Mouse (Mus musculus): ENCODE measurements around the gene Commd6. TPM values are rescaled to one million over a fixed set of nuclear protein-coding genes. Genes with fewer than 3 reads are reported as not detected.

The Commd6 gene
- total and polyA plus RNA-seq, 3 experiments: 56.6 to 125 (median 75.4) TPM

DNA sequence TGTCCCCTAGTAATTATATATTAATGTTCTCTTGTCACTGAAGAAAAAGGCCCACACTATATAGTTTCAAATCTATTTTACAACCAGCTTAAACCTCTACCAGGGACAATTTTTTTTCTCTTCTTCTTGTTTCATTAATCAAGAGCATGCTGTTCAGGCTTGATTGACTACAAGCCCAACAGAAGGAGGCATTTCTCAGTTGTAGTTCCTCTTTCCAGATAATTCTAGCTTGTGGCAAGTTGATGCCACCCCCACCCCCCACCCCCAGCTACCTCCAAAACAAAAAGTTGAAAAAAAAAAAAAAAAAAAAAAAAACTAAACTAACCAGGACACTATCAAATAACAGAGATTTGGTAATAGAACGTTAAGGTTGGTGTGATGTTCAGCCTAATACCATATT, 31.7 kb upstream of the Commd6 start:
- Histone ChIP-seq H3K79me2 (replicated peaks; ENCODE audit: control insufficient read depth, extremely low read depth, insufficient read depth, poor library complexity, severe bottlenecking) (no peaks in the 10 kb centered on the region), H3K9me3 (replicated peaks; ENCODE audit: low read length) (no peaks in the 10 kb centered on the region), H3K4me2 (ENCODE audit: insufficient read depth, low read depth, poor library complexity, severe bottlenecking) (peak overlapping the region; percentile 57; the same call in 1 of the 2 replicates), H3K27me3 (replicated peaks) (no peaks in the 10 kb centered on the region), H3K4me3 (replicated peaks in 1 of 3; ENCODE audit: low read depth in 2 of 3, low read length in 2 of 3, poor library complexity in 1 of 3) (no peak overlapping the region), H3K4me1 (ENCODE audit: control insufficient read depth in 1 of 2, insufficient read depth in 2 of 2) (peaks cover 5 to 76% of the 10 kb centered on the region in 2 experiments), H3K9ac (ENCODE audit: insufficient read depth, low read depth) (no peak overlapping the region), H3K36me3 (replicated peaks in 1 of 2; ENCODE audit: control insufficient read depth in 1 of 2, insufficient read depth in 1 of 2, low read length in 1 of 2) (peaks cover 17 to 50% of the 10 kb centered on the region in 2 experiments), H3K27ac (ENCODE audit: insufficient read depth, low read depth) (peak overlapping the region; percentile 19; the same call in 1 of the 2 replicates)
- dilution Hi-C loops (cut with MboI; ENCODE audit: extremely low pct_ligation_motif_present, extremely low pct_unique_long_range_greater_than_20kb, low sequenced_read_pairs) (no loop called here), in situ Hi-C loops (cut with MboI; ENCODE audit: low pct_ligation_motif_present, low pct_unique_long_range_greater_than_20kb, low sequenced_read_pairs) (no loop called here)
- peak; percentile 84 for DNase-seq (ENCODE audit: extremely low read depth)
- TF ChIP-seq ZC3H11A (IDR thresholded peaks at IDR 0.05; ENCODE audit: low read depth, low read length): no peak
- no peak for TF ChIP-seq GABPA (IDR thresholded peaks at IDR 0.05; ENCODE audit: insufficient replicate concordance, low read depth, low read length)
- TF ChIP-seq ETS1 (conservative IDR thresholded peaks at IDR 0.05; ENCODE audit: low read depth, low read length): no peak; the same call in 1 of the 2 replicates
- no peak for TF ChIP-seq USF2 (conservative IDR thresholded peaks at IDR 0.05; ENCODE audit: low read depth, low read length)
- no peak for TF ChIP-seq SMC3 (IDR thresholded peaks at IDR 0.05; ENCODE audit: low read depth, low read length)
- peak; percentile 89 for TF ChIP-seq EP300 (IDR thresholded peaks at IDR 0.05; ENCODE audit: low read length)
- peak; percentile 84 for TF ChIP-seq IRF4 (IDR thresholded peaks at IDR 0.05; ENCODE audit: low read depth, low read length)
- TF ChIP-seq MXI1 (IDR thresholded peaks at IDR 0.05; ENCODE audit: low read depth, low read length): no peak
- TF ChIP-seq TCF12 (IDR thresholded peaks at IDR 0.05; ENCODE audit: low read depth, low read length): no peak; the same call in 1 of the 2 replicates
- TF ChIP-seq HCFC1 (IDR thresholded peaks at IDR 0.05; ENCODE audit: low read depth, low read length): no peak; the same call in 1 of the 2 replicates
- no peak for TF ChIP-seq MAFK (IDR thresholded peaks at IDR 0.05; ENCODE audit: insufficient replicate concordance, low read length)
- peak; percentile 65 for TF ChIP-seq MYC (IDR thresholded peaks at IDR 0.05; ENCODE audit: low read depth, low read length)
- no peak for TF ChIP-seq ELF1 (IDR thresholded peaks at IDR 0.05; ENCODE audit: low read depth, low read length)
- peak; percentile 71 for TF ChIP-seq MEF2A (IDR thresholded peaks at IDR 0.05; ENCODE audit: borderline replicate concordance, low read depth, low read length)
- no peak; the same call in 1 of the 2 replicates for TF ChIP-seq RCOR1 (conservative IDR thresholded peaks at IDR 0.05; ENCODE audit: low read depth, low read length)
- TF ChIP-seq TBP (conservative IDR thresholded peaks at IDR 0.05; ENCODE audit: low read depth, low read length): no peak
- no peak for TF ChIP-seq ZMIZ1 (IDR thresholded peaks at IDR 0.05; ENCODE audit: low read depth, low read length)
- TF ChIP-seq MAZ (IDR thresholded peaks at IDR 0.05; ENCODE audit: low read depth, low read length): 0 out of 2 replicates have a peak, but pooled peaks have one; percentile 41
- no peak for TF ChIP-seq KAT2A (IDR thresholded peaks at IDR 0.05; ENCODE audit: insufficient replicate concordance, low read length)
- no peak for TF ChIP-seq NELFE (IDR thresholded peaks at IDR 0.05; ENCODE audit: low read depth, low read length)
- TF ChIP-seq JUND (conservative IDR thresholded peaks at IDR 0.05; ENCODE audit: low read depth, low read length): no peak
- peak; percentile 61; the same call in 1 of the 2 replicates for TF ChIP-seq SIN3A (IDR thresholded peaks at IDR 0.05; ENCODE audit: low read length)
- no peak for TF ChIP-seq CTCF (conservative IDR thresholded peaks at IDR 0.05 in 1 of 2, IDR thresholded peaks at IDR 0.05 in 1 of 2; ENCODE audit: low read depth in 2 of 2, low read length in 2 of 2)
- TF ChIP-seq CHD2 (IDR thresholded peaks at IDR 0.05; ENCODE audit: low read length): peak; percentile 89
- no peak for TF ChIP-seq USF1 (IDR thresholded peaks at IDR 0.05; ENCODE audit: low read depth, low read length)
- no peak for TF ChIP-seq UBTF (IDR thresholded peaks at IDR 0.05; ENCODE audit: low read depth, low read length)
- TF ChIP-seq POLR2A (IDR thresholded peaks at IDR 0.05; ENCODE audit: low read depth, low read length): no peak
- TF ChIP-seq BHLHE40 (IDR thresholded peaks at IDR 0.05; ENCODE audit: low read depth, low read length): peak; percentile 35; the same call in 1 of the 2 replicates
- 0 out of 2 replicates have a peak, but pooled peaks have one; percentile 56 for TF ChIP-seq CHD1 (IDR thresholded peaks at IDR 0.05; ENCODE audit: low read depth, low read length)
- peak; percentile 97 for TF ChIP-seq ZNF384 (IDR thresholded peaks at IDR 0.05; ENCODE audit: low read depth, low read length)
